Mouse (Mus musculus): ENCODE results near the gene Pask.
"Not testable (repeated sequence)": the region's sequence is repeated elsewhere in the genome, so short reads cannot be mapped to it uniquely, and the experiment has no call there.

Gene Pask

DNA sequence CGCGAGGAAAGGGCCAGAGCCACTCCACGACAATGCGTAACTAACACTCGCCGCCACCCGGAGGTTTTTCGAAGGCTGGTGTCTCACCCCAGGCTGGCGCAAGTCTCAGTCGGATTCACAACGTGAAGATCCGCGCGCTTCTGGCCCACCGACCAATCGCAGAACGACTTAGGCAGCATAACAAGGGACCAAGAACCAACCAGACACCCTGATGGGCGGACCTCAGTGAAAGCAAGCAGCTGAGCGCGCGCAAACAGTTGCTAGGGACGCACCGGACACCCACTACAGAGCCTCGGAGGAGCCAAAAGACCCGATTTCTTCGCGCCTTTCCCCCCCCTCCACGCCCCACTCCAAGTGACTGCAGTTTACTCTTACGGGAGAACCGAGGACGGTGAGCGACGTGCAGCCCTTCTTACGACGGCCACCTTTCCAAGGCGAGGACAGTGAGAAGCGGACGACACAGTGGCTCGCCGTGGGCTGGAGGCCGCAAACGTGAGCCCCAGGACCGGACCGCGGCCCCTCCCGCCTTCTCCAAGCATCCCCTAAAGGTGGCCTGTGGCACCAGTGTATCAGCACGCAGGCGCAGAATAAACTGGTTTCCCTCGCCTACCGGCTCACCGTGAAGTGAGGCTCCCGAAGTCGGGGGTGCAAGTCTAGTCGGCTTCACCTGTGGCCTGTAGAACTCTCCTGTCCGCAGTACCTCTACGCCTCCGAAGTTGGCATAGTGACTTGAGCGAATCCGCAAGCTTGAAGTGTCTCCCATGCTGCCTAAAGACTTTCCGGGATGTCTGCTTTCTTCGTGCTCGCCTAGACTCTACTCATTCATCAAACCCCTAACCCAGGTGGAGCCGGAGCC, at the start of gene Pask, which contains the start of gene Ppp1r7:
Gene Pask (minus strand): TSS at position 835 of the 856 bp plus-strand sequence.
Gene Ppp1r7 (plus strand): TSS at position 207 of the 856 bp plus-strand sequence.
- peak; percentile 84 to 87 for DNase-seq

GRCm38 (mm10) chr1:93388906-93389305, 45.6 kb upstream of the Pask start:
- no peak for DNase-seq

DNA sequence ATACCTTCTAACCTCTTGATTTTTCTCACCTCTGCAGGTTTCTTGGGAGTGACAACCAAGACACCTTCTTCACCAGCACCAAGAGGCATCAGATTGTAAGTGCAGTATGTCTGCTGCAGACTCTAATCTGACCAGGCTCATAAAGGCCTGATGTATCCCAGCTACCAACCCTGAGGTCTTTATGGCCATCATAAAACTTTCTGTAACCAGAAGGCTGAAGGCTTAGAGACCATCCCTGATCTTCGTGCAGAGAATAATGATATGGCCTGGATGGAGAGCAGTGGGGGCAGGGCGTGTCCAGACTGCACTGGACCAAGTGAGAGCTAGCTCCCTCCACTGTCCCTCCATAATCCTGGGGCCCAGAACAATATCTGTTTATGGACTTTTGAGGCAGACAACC, 43.9 kb upstream of the Pask start:
- DNase-seq = no peak

GRCm38 (mm10) chr1:93379117-93379516, 35.8 kb upstream of the Pask start:
- peak in 1 of 2 experiments; percentile 6 for DNase-seq

DNA sequence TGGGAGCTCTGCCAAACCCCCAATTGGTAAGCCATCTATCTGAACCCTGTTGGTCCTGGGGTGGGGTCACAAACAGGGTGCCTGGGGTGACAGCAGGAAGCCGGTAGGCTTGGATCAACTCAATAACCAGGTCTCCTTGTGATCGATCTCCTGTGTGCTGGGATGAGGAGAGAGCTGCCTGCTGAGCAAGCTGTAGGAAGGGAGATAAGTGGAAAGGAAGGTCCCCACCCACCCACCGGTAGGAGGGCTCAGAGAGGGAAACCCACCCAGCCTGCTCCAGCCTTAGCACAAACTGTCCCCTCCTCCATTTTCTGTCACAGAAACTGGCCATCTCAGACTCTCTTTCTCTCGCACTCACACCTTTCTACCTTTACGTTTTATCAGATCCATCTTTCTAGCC, 34.0 kb upstream of the Pask start:
- no peak for DNase-seq

DNA sequence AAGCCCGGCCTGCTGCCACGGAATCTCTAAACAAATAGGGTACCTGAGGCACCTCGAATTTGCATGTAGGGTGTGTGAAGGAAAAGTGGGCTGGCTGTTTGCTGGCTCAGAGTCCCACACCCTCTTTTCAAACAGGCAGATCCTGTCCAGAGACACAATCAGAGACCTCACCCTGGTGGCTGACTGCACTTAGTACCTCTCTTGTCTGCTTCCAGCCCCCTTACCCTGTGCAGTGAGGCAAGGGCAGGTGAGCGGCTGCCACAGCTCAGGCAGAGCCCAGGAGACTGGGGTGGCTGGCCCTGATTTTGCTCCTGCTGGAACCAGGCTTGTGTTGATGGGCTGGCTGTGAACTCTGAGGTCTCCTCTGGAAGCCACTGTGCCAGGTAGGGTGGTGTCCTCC, 30.4 kb upstream of the Pask start, which contains the start of gene Ano7:
Gene Ano7 (plus strand): TSS at position 266 of the 400 bp plus-strand sequence.
- DNase-seq = no peak

- DNase-seq = no peak
Measured at GRCm38 (mm10) chr1:93365641-93366040, 22.4 kb upstream of the Pask start.

- DNase-seq = no peak
Measured at GRCm38 (mm10) chr1:93362661-93363060, 19.4 kb upstream of the Pask start.

GRCm38 (mm10) chr1:93352724-93353123, 9.4 kb upstream of the Pask start:
- DNase-seq = no peak

- no peak for DNase-seq
Measured at GRCm38 (mm10) chr1:93349701-93350100, 6.4 kb upstream of the Pask start.

GRCm38 (mm10) chr1:93347176-93347575, 3.9 kb upstream of the Pask start:
- no peak for DNase-seq

- DNase-seq = peak; percentile 82 to 85
Measured at GRCm38 (mm10) chr1:93343504-93344047, 294 bp upstream of the Pask start.

GRCm38 (mm10) chr1:93334621-93335020, 8.7 kb downstream of the Pask start:
- DNase-seq = no peak

DNA sequence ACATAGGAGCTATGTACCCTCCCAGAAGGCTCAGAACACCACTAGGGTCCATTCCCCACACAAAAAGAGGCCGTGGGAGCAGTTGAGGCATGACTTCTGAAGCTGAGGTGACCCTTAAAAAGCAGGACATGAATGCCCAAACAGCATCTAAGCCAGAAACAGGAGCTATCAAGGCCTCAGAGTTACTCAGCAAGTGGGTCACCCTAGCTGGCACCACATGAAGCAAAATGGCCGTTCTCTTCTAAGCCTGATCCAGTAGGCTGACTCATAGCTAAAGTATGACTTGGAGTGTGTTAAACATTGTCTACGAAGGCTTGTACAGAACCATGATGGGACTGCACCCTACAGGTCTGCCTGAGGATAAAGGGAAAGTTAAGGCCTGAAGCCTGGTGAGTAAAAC, 16.8 kb downstream of the Pask start:
- DNase-seq = no peak

- no peak for DNase-seq
Measured at GRCm38 (mm10) chr1:93323973-93324372, 19.3 kb downstream of the Pask start.

GRCm38 (mm10) chr1:93305581-93306337, 37.5 kb downstream of the Pask start, which contains the start of gene Mterf4:
Gene Mterf4, minus strand, starts transcription at chr1:93305915.
- DNase-seq = peak; percentile 54 to 77

- no peak for DNase-seq
Measured at GRCm38 (mm10) chr1:93300578-93300977, 42.7 kb downstream of the Pask start.

GRCm38 (mm10) chr1:93299791-93300190, 43.5 kb downstream of the Pask start:
- no peak for DNase-seq

DNA sequence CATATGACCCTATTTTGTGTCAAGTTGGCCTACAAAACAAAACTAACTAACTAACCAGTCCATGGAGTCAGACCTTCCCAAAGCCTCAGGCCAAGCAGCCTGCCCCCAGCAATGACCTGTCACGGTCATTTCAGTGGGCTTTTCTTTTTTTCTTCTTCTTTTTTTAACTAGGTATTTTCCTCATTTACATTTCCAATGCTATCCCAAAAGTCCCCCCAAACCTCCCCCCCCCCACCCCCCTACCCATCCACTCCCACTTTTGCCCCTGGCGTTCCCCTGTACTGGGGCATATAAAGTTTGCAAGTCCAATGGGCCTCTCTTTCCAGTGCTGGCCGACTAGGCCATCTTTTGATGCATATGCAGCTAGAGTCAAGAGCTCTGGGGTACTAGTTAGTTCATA, 48.8 kb downstream of the Pask start:
- DNase-seq = not testable (repeated sequence)

DNA sequence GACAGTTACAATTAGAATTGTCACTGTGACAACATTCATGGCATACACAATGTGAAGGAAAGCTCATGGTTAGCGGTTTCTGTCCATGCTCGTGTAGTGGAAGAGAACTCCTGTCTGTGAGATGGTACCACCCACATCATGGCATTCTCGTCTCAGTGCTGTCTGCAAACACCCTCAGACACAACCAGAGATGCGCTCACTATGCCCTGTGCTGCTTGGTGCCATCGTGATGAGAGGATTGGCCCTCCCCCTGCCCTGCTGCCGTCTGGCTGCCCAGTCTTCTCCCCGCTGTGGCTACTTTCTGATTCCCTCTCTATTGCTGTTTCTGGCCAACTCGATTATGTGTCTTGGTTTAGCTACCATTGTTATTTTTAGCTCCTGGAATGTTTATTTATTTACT, 51.3 kb downstream of the Pask start:
- DNase-seq = no peak

GRCm38 (mm10) chr1:93291591-93291990, 51.7 kb downstream of the Pask start:
- no peak for DNase-seq

DNA sequence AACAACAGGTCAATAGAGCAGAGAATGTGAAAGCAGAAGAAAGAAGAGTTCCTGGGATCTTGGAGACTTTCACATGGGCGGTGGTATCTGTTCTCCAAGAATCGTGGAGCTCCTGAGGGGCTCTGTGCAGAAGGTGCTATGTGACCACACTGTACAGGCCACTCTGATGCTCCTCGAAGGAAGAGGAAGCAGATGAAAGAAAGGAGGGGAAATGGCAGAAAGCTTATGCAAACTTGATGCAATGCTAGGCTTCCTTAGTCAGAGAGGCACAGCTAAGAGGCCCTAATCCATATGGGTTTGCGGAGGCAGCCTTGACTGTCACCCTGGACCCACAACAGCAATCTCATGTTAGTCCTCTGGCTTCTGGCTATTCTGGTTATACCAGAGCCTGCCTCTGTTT, 52.3 kb downstream of the Pask start:
- no peak for DNase-seq

GRCm38 (mm10) chr1:93289678-93290214, 53.5 kb downstream of the Pask start:
- no peak for DNase-seq
